Mouse (Mus musculus) neural tube, embryonic 14.5 days (tissue): Measurements from ENCODE around the gene Ube2m. TPM values are rescaled to one million over a fixed set of nuclear protein-coding genes. Genes with fewer than 3 reads are reported as not detected.

Experiments used
- ATAC-seq: fragments of 200-750 bp; cut with Nextera tagmentation; 2 replicates; pipeline ENCODE4 v1.8.0; 2017; ENCODE audit warnings: low read depth, mild to moderate bottlenecking, moderate TSS enrichment, moderate library complexity
- H3K27ac ChIP-seq: fragments of 300-500 bp; sonication (generic); 2 replicates; pipeline ENCODE4 v1.5.1; 2014; ENCODE audit warnings: low read depth, mild to moderate bottlenecking, control low read depth, low read length, moderate library complexity, mixed read lengths
- H3K27me3 ChIP-seq: fragments of 300-500 bp; sonication (generic); 2 replicates; pipeline ENCODE4 v1.6.1; 2014; ENCODE audit warnings: low read length; ENCODE audit not compliant: control insufficient read depth, insufficient read depth
- H3K36me3 ChIP-seq: fragments of 300-500 bp; sonication (generic); 2 replicates; pipeline ENCODE4 v1.6.1; 2014; ENCODE audit warnings: low read length, mixed read lengths; ENCODE audit not compliant: control insufficient read depth, insufficient read depth
- H3K4me1 ChIP-seq: fragments of 300-500 bp; sonication (generic); 2 replicates; pipeline ENCODE4 v1.6.1; 2014; ENCODE audit warnings: low read length; ENCODE audit not compliant: control insufficient read depth, insufficient read depth
- H3K4me2 ChIP-seq: fragments of 300-500 bp; sonication (generic); 2 replicates; pipeline ENCODE4 v1.6.1; 2014; ENCODE audit warnings: mild to moderate bottlenecking, low read depth, low read length, control low read depth
- H3K4me3 ChIP-seq: fragments of 300-500 bp; sonication (generic); 2 replicates; pipeline ENCODE4 v1.5.1; 2014; ENCODE audit warnings: low read depth, low read length, control low read depth, mixed read lengths
- H3K9ac ChIP-seq: fragments of 300-500 bp; sonication (generic); replicated peaks from 2 replicates; pipeline ENCODE4 v1.6.1; 2014; ENCODE audit warnings: low read depth, mild to moderate bottlenecking, control low read depth, low read length, mixed read lengths
- H3K9me3 ChIP-seq: fragments of 300-500 bp; sonication (generic); 2 replicates; pipeline ENCODE4 v1.6.1; 2016; ENCODE audit warnings: low read length; ENCODE audit not compliant: control insufficient read depth
- WGBS: fragments of 180-500 bp; shearing (Covaris S2); extraction: QIAGEN DNeasy Blood & Tissue Kit; methylation state at CpG from one replicate; pipeline ENCODE4 v1.1.7; 2014; 5-methylcytosine and 5-hydroxymethylcytosine counted together
- polyA plus RNA-seq: library from polyadenylated mRNA; unstranded; fragments of >200 nt; fragmentation: Nextera tagmentation; extraction: Ambion mirVana; gene quantifications from 2 replicates; pipeline ENCODE4 v1.2.1, GENCODE M21; 2014

The Ube2m gene
- polyA plus RNA-seq, 1 experiment from 2014 or later = 142 TPM

DNA sequence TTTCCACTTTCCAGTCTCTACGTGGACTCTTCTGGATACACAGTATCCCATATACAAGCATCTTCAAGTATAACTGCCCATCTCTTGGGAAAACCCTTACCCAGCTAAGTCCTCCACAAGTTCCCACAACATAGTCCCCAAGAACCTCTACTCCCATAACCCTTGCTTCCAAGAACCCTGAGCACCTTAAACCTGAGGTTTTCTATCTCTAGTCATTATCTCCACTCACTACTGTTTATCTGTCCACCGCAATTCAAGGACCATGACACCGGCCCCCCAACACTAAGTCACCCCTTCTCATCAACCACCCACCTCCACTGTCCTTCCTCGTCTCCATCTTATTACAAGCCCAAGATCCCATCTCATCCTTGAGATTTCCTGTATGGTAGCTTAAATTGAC is 1.3 kb downstream of the Ube2m start:
- 48% methylated on average over 4 of the region's 4 CpGs for WGBS
- Histone ChIP-seq H3K36me3 (peaks cover 21% of the 10 kb centered on the region), H3K9ac (peak overlapping the region; percentile 89), H3K27ac (no peak overlapping the region), H3K9me3 (no peaks in the 10 kb centered on the region), H3K4me3 (peak overlapping the region; percentile 62), H3K4me2 (peak overlapping the region; percentile 78), H3K27me3 (no peaks in the 10 kb centered on the region), H3K4me1 (peaks cover 25% of the 10 kb centered on the region)
- no peak for ATAC-seq

DNA sequence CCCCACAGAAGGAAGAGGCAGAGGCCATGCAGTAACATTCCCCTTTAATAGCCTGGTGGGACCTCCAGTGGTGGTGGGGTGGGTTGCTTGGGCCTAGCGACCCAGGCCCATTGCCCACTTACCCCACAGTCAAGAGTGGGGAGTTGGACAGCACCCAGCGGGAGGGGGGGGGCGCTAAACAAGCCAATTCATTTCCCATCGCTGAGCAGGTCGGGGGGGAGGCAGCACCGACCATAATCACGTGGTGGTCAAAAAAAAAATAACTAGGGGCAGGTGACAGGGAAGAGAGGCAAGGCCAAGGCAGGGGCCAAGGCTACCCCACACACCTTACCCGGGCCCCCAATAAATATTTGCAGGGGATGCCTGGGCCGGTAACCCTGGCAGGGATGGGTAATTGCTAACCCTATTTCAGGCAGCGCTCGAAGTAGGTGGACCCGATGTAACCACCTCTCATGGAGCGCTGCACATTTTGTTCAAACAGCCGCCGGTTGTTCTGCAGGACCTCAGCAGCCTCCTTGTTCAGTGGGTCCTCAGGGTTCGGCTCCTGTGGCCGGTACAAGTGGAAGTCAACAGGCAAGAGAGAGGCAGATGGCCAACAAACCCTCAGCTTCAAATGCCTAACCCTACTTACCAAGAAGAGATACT is 2.7 kb downstream of the Ube2m start:
- Histone ChIP-seq H3K9ac (peak overlapping the region; percentile 81; the same call in 1 of the 2 replicates), H3K36me3 (peaks cover 34% of the 10 kb centered on the region), H3K4me2 (peak overlapping the region; percentile 87), H3K27me3 (no peaks in the 10 kb centered on the region), H3K9me3 (no peaks in the 10 kb centered on the region), H3K27ac (peak overlapping the region; percentile 49), H3K4me3 (peak overlapping the region; percentile 53), H3K4me1 (peaks cover 25% of the 10 kb centered on the region)
- peak; percentile 0; the same call in 1 of the 2 replicates for ATAC-seq
- WGBS = 80% methylated on average over 17 of the region's 17 CpGs

DNA sequence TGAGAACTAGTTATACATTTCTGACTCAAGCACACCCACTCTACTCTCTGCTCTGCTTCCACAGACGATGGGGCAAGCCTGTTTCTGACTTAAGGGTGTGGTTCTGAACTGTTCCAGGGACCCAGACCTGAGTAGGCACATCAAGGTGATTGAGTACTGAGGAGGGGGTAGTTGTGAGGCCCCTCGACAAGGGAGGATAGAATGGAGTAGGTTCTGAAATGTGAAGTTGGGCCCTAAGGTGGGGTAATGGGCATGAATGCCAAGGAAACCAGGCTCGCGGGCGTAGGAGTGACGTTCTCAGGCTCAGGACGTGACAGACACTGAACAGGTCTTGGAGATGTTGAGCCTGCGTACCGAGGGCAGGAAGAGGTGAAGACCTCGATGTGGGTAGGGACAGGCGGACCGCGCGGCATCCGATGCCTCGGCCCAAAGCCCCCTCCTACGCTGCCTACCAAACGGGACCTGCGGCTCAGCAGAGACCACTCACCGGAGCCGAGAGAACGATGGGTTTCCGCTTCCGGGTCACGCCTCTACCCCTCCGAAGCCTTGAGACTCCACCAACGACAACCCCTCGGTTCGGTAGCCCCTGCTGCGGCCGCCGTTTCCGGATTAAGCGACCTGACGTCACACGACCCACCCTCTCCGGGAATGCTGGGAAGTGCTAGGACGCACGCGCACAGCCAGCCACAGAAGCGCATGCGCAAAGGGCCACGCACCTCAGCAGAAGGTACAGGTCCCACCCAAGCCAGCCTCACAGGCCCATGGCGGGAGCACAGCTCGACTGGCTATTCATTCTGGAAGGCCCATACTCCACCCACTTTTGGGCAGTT is 3.7 kb downstream of the Ube2m start, which contains the start of gene Chmp2a:
TSS of gene Chmp2a (minus strand) at position 660 of the 830 bp plus-strand sequence.
- Histone ChIP-seq H3K27me3 (no peaks in the 10 kb centered on the region), H3K27ac (peak within 1 kb of the TSS; percentile 83), H3K9ac (peak within 1 kb of the TSS; percentile 81), H3K36me3 (peaks cover 44% of the 10 kb centered on the region), H3K4me3 (peak within 1 kb of the TSS; percentile 53), H3K4me2 (peak within 1 kb of the TSS; percentile 87), H3K4me1 (peaks cover 25% of the 10 kb centered on the region), H3K9me3 (no peaks in the 10 kb centered on the region)
- ATAC-seq = peak; percentile 80
- 1% methylated on average over 45 of the region's 45 CpGs for WGBS

DNA sequence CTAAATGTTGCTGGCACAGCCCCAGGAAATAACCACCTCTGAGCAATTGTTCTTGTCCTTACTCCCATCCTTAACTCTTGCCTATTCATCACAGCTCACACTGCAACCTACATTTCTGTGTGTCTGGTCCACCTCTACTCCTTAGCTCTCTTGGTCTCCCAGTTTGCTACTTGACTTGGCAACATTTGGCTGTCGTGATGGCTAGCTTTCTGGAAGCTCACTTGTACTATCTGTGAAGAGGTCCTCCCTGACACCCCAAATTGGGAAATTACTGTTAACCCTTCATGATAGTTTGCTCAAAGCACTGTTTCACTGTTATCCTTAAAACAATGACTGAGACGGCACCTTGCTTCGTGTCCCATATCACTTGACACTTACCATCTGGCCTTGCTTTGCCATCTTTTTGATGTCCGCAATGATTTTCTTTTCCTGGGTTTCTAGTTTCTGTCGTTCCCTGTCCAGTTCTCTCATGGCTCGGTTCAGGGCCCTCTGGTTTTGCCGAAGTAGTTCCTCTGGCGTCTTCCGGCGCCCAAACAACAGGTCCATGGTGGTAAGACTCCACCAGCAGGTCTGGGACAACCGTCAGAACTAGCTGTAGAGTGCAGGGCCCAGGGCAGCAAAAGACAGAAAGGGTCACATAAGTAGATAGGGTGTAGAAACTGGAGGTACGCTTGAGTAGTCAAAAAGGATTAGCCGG is 4.5 kb downstream of the Ube2m start:
- H3K9me3 ChIP-seq = no peaks in the 10 kb centered on the region
- peaks cover 20% of the 10 kb centered on the region for H3K4me1 ChIP-seq
- peaks cover 51% of the 10 kb centered on the region for H3K36me3 ChIP-seq
- ATAC-seq = no peak
- H3K4me2 ChIP-seq = peak overlapping the region; percentile 87
- 55% methylated on average over 13 of the region's 13 CpGs for WGBS
- peak overlapping the region; percentile 81 for H3K9ac ChIP-seq
- H3K4me3 ChIP-seq = peak overlapping the region; percentile 53
- H3K27ac ChIP-seq = peak overlapping the region; percentile 83
- H3K27me3 ChIP-seq = no peaks in the 10 kb centered on the region

DNA sequence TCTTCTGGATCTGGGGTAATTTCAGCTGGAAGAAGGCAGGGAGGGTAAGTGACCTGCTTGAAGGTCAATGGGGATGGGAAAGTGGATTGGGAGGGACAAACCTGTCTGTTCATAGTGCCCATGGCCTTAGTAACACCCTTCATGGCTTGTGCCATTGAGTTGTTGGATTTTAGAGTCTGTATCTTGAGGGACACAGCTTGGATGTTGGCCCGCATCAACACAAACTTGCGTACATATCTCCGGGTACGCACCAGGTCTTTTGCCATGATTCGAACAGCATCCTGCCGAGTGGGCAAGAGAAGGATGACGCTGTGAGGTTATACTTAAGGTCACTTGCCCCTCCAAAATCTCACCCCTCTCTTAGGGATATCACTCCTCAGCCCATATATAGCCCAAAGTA is 5.5 kb downstream of the Ube2m start:
- Histone ChIP-seq H3K4me1 (peaks cover 20% of the 10 kb centered on the region), H3K9ac (no peak overlapping the region), H3K4me3 (no peak overlapping the region), H3K27ac (no peak overlapping the region), H3K27me3 (no peaks in the 10 kb centered on the region), H3K9me3 (no peaks in the 10 kb centered on the region), H3K4me2 (no peak overlapping the region), H3K36me3 (peaks cover 62% of the 10 kb centered on the region)
- no peak for ATAC-seq
- WGBS = 96% methylated on average over 7 of the region's 7 CpGs

DNA sequence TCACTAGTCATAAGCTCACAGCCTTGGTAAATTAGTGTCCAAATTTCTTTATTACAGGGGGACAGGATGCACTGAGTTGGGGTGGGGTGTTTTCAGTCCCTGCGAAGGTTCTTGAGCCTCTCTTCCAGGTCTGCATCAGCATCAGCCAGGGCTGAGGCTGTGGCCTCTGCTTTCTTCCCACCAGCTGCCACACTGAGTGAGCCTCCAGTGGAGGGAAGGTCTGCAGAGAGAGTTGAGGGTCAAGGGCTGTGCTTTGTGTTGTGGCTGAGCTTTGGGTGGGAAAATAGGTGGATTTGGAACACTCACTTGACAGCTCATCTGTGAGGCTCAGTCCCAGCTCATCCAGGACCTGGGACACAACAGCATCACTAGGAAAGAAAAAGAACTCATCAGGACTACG is 6.1 kb downstream of the Ube2m start:
- 88% methylated on average over 2 of the region's 2 CpGs for WGBS
- no peak for ATAC-seq
- Histone ChIP-seq H3K27me3 (no peaks in the 10 kb centered on the region), H3K9ac (no peak overlapping the region), H3K9me3 (no peaks in the 10 kb centered on the region), H3K36me3 (peaks cover 67% of the 10 kb centered on the region), H3K4me3 (no peak overlapping the region), H3K27ac (no peak overlapping the region), H3K4me1 (peaks cover 20% of the 10 kb centered on the region), H3K4me2 (no peak overlapping the region)

DNA sequence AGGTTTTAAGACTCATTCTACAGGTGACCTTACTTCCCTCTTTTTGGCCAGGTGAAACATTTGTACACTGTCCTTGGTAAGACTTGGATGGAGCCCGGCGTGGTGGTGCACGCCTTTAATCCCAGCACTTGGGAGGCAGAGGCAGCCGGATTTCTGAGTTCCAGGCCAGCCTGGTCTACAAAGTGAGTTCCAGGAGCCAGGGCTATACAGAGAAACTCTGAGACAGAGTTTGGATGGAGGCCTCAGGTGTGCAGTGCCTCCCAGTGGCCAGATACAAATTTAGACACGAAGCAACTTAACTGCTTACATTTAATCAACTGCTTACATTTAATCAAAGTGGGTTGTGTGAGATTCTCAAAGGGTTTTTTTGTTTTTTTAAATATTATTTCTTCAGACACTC is 7.0 kb downstream of the Ube2m start:
- H3K36me3 ChIP-seq = peaks cover 72% of the 10 kb centered on the region
- no peak for ATAC-seq
- no peak overlapping the region for H3K9ac ChIP-seq
- no peaks in the 10 kb centered on the region for H3K9me3 ChIP-seq
- no peak overlapping the region for H3K4me2 ChIP-seq
- H3K4me1 ChIP-seq = peaks cover 20% of the 10 kb centered on the region
- H3K4me3 ChIP-seq = no peak overlapping the region
- H3K27me3 ChIP-seq = no peaks in the 10 kb centered on the region
- WGBS = 80% methylated on average over 5 of the region's 5 CpGs
- no peak overlapping the region for H3K27ac ChIP-seq

DNA sequence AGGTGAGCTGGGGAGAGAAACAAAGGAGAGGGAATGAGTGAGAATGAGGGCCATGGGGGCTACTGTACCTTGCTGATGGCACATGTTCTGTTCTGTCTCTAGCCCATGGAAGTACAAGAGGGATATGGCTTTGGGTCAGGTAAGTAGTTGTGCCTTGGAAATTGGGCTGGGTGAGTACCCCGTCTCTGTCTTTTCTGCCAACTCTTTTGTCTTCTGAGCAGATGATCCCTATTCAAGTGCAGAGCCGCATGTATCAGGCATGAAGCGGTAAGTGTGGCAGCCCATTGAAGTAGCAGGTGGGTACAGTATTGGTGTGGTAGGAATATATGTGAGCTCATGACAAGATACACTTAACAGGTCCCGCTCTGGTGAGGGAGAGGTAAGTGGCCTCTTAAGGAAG is 9.1 kb downstream of the Ube2m start:
- Histone ChIP-seq H3K4me3 (no peak overlapping the region), H3K27me3 (no peaks in the 10 kb centered on the region), H3K27ac (no peak overlapping the region), H3K4me2 (no peak overlapping the region), H3K9me3 (no peaks in the 10 kb centered on the region), H3K36me3 (peaks cover 63% of the 10 kb centered on the region), H3K4me1 (peaks cover 26% of the 10 kb centered on the region), H3K9ac (no peak overlapping the region)
- ATAC-seq = no peak
- WGBS = 92% methylated on average over 4 of the region's 4 CpGs
